Mouse (Mus musculus): ENCODE measurements around the gene Zfp560.
A peak's percentile ranks its signal among the peaks of the same experiment; 100 is the strongest.
"Not testable (repeated sequence)": the region's sequence is repeated elsewhere in the genome, so short reads cannot be mapped to it uniquely, and the experiment has no call there.

The Zfp560 gene

GRCm38 (mm10) chr9:20384532-20385342 lies at the start of gene Zfp560:
Zfp560 (minus strand) TSS chr9:20385177.
- DNase-seq (ENCODE audit: low spot score), result peak; percentile 64

- no peak for DNase-seq (ENCODE audit: low spot score)
Observed at GRCm38 (mm10) chr9:20430004-20430403, 45.0 kb upstream of the Zfp560 start.

- DNase-seq (ENCODE audit: low spot score), result no peak
Observed at GRCm38 (mm10) chr9:20411460-20411859, 26.5 kb upstream of the Zfp560 start.

- DNase-seq (ENCODE audit: low spot score), result no peak
Observed at GRCm38 (mm10) chr9:20409319-20409718, 24.3 kb upstream of the Zfp560 start.

- no peak for DNase-seq (ENCODE audit: low spot score)
Observed at GRCm38 (mm10) chr9:20385343-20385703, 346 bp upstream of the Zfp560 start.

GRCm38 (mm10) chr9:20383659-20384058 lies 1.3 kb downstream of the Zfp560 start:
- DNase-seq (ENCODE audit: low spot score), result no peak

GRCm38 (mm10) chr9:20374712-20375111 lies 10.3 kb downstream of the Zfp560 start:
- DNase-seq (ENCODE audit: low spot score), result no peak

- DNase-seq (ENCODE audit: low spot score), result no peak
Observed at GRCm38 (mm10) chr9:20367311-20367710, 17.7 kb downstream of the Zfp560 start.

GRCm38 (mm10) chr9:20348501-20348900 lies 36.5 kb downstream of the Zfp560 start:
- no peak for DNase-seq (ENCODE audit: low spot score)

- no peak for DNase-seq (ENCODE audit: low spot score)
Observed at GRCm38 (mm10) chr9:20335994-20336393, 49.0 kb downstream of the Zfp560 start, which contains the start of gene Olfr18. Olfr18 (minus strand) TSS chr9:20336094.

- no peak for DNase-seq (ENCODE audit: low spot score)
Observed at GRCm38 (mm10) chr9:20298232-20298631, 86.7 kb downstream of the Zfp560 start, which contains the start of gene Olfr873. Olfr873 (plus strand) TSS chr9:20298532.

GRCm38 (mm10) chr9:20295562-20295961 lies 89.4 kb downstream of the Zfp560 start:
- DNase-seq (ENCODE audit: low spot score), result not testable (repeated sequence)
